Mouse (Mus musculus) left cerebral cortex, postnatal 14 days (tissue): ENCODE results near the gene Ppp1r27. TPM values are rescaled to one million over a fixed set of nuclear protein-coding genes. Genes with fewer than 3 reads are reported as not detected.
A peak's percentile ranks its signal among the peaks of the same experiment; 100 is the strongest.
"Not testable (repeated sequence)": the region's sequence is repeated elsewhere in the genome, so short reads cannot be mapped to it uniquely, and the experiment has no call there.

Experiments
- DNase-seq, 2 experiments: peaks; one replicate each; pipeline ENCODE4 v3.0.0; 2021 to 2022; ENCODE audit warnings: low spot score in 2 of 2, mixed read lengths in 1 of 2
- intact Hi-C: fragments of 180-260 bp; cut with DNase I; formaldehyde crosslinking; loops from one replicate; pipeline ENCODE4 v1.15.1; 2025
- total RNA-seq, 2 experiments: library from RNA; stranded (reverse); gene quantifications; 2 replicates each; pipeline ENCODE4 v1.2.3; 2021

Gene Ppp1r27
- total RNA-seq, 2 experiments from 2014 or later: not detected

DNA sequence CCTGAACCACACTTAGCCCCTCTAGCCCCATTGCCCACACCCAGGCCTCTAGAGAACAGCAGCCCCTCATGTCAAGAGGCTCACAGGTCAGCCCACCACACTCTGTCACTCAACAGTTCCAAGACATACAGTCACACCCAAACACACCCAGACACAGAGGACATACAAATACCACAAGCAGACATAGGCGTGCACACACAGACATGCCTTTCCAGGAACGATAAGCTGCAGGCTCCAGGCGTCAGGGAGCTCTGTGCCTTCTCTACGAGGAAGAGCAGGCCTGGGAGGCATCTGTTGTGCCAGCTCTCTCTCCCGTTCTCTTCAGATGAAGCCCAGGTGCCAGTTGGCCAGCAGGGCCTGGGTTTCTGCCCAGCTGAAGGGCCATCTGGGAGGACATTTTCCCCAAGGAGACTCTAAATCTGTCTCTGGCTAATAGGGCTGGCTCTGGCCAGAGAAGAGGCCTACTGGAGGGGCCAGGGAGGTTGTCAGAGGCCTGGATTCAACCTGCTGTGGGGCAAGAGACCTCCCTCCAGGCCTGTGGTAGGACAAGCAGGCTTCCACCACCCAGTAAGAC lies 29.9 kb downstream of the Ppp1r27 start:
- intact Hi-C loops: no loop called here
- no peak for DNase-seq

DNA sequence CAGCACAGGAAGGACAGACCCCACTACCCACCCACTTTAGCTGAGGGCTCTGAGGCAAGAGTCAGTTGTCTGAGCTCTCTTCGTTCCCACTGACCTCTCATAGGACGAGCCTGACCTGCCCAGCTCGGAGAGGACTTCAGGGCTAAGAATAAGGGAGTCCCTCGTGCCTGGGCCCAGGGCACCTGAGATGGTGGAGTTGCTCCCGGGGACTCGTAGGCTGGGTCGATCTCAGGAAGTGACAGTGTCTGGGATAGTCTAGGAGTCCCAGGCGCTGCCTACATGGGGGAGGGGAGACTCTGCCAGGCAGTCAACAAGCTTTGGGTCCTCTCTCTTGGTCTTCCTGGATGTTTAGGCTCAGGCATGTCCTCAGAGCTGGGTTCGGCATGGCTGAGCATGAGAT lies 30.4 kb downstream of the Ppp1r27 start:
- intact Hi-C loops: no loop called here
- DNase-seq: no peak

DNA sequence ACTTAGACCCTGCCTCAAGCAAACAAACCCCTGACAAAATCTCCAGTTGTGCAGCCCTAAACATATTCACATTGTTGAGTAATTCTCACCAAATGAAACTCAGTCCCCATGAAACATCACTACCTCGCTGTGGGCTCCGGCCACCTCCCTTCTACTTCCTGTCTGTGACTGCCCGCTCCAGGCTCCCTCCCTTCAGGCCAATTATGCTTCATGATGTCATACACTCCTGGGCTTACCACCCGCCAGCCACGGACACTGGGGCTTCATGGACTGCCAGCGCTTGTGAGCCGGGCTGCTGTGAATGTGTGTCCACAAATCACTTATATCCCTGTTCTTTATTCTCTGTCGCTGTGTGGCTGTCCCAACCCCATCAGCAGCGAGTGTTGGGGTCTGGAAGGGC lies 31.2 kb downstream of the Ppp1r27 start:
- DNase-seq: peak in 1 of 2 experiments; percentile 25
- intact Hi-C loops: loop anchor here (5.0 to 10.0 kb wide), 3 partner anchors 53 to 255 kb away; partner anchors contain the start of genes P4hb and Pcyt2

DNA sequence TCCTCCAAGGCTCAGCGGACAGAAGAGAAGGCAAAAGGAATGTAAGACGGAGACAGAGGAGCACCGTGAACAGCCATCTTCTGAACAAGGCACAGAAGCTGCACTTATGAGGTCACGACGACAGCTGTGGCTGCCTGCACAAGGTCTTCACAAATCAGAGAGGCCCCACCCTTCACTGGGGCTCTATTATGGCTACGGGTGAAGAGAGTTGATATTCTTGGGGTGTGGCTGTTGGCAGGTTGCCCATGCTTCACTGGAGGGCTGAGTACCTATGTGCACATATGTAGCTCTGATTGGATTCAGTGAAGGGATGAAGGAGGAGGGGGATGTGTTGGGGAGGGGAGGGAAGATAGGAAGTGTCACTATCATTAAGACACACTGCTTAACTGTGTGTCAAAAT lies 32.4 kb downstream of the Ppp1r27 start:
- intact Hi-C loops: loop anchor here (5.0 to 10.0 kb wide), 3 partner anchors 54 to 256 kb away; partner anchors contain the start of genes P4hb and Pcyt2
- no peak for DNase-seq

DNA sequence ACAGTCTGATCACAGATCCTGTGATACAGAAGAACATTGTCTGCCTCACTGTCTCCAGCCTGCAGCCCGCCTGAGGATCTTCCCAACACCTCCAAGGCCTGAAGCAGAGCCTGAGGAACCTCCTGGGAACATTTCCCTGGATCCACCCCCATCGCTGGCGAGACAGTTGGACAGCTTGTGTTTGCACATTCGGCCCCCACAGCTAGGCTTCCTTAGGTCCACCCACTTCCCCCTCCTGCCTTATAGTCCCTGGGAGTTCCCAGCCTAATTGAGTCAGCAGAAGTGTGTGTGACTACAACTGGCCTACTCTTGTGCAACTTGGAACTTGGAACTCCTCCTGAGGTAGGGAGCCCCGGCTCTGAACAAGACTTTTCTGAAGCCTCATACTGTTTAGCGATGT lies 32.9 kb downstream of the Ppp1r27 start:
- intact Hi-C loops: loop anchor here (5.0 to 10.0 kb wide), 3 partner anchors 54 to 257 kb away; partner anchors contain the start of genes P4hb and Pcyt2
- peak; percentile 82 to 89 for DNase-seq

DNA sequence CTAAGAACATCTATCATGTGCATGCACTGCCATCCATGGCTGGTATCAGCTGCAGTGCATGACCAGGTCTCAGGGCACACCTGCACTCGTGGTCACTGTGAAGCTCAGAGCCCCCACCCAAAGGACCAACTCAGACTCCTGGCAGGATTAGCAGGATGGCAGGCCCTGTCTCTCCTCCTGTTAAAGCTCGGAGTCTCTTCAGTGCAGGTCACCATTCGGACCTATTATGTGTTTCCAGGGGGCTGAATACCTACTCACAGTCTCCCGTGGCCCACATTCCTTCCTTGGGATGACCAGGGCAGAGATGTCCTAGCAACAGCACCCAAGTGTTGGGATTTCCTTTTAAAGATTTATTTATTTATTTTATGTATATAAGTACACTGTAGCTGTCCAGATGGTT lies 33.8 kb downstream of the Ppp1r27 start:
- DNase-seq: no peak
- intact Hi-C loops: loop anchor here (5.0 to 10.0 kb wide), 3 partner anchors 55 to 258 kb away; partner anchors contain the start of genes P4hb and Pcyt2

DNA sequence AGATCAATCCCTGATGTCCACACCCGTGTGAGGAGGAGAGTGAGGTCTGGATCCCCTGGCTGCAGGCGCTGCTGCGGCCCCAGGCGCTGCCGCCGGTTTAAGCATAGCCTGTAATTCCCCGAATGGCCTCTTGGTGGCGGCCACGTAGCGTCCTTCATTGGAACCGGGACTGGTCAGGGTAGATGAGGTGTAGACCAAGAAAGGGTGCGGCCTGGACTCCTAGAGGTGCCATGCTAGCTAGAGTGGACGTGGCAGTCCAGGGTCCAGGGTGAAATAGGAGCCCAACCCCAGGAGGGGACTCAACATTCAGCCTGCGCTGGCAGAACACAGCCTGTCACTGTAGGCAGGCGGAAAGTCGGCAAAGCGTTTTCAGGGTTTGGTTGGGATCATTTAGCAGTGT lies 35.3 kb downstream of the Ppp1r27 start:
- intact Hi-C loops: loop anchor here (5.0 to 10.0 kb wide), 3 partner anchors 57 to 259 kb away; partner anchors contain the start of genes P4hb and Pcyt2
- peak; percentile 77 to 88 for DNase-seq

DNA sequence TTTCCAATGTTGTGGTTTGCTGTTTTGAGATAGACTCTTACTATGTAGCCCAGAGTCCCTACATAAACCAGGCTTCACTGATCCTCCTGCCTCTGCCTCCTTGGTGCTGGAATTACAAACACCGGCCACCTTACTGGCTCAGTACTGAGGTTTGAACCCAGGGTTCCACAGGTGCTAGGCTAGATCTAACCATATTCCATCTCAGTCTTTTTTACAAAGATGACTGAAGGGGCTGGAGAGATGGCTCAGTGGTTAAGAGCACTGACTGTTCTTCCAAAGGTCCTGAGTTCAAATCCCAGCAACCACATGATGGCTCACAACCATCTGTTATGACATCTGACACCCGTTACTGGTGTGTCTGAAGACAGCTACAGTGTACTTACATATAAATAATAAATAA lies 36.7 kb downstream of the Ppp1r27 start:
- DNase-seq: not testable (repeated sequence)
- intact Hi-C loops: loop anchor here (10.0 kb wide), 1 partner anchor 261 kb away; no protein-coding TSS in a partner anchor

DNA sequence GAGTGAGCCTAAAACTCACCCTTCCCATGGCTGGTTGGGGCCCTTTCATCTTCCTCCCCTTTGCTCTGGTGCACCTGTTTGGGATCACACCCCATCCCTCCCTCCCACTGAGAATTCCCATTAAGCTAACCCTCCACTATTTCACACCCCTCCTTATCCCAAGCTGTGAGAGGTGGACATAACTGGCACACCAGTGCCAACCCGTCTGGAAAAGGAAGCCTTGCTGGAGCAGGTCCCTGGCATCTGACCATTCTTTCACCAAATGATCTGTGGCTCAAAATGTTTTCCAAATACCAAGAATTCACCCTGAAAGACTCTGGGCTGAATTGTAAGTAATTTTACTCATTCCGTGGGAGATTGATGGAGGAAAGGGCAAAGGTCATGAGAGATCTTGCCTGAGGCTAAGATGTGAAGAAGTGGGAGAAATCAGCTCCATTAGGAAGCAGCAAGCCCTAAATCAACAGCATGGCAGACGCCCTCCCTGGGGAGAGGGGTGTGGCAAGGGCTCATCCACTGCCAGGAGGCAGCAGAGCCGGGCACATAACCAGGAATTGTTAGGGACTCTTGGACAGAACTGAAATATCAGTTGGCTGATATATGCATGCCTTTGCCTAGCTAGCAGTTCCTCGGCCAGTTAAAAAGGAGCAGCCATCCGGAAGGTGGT lies 38.0 kb downstream of the Ppp1r27 start:
- intact Hi-C loops: loop anchor here (10.0 kb wide), 1 partner anchor 262 kb away; no protein-coding TSS in a partner anchor
- DNase-seq: no peak

DNA sequence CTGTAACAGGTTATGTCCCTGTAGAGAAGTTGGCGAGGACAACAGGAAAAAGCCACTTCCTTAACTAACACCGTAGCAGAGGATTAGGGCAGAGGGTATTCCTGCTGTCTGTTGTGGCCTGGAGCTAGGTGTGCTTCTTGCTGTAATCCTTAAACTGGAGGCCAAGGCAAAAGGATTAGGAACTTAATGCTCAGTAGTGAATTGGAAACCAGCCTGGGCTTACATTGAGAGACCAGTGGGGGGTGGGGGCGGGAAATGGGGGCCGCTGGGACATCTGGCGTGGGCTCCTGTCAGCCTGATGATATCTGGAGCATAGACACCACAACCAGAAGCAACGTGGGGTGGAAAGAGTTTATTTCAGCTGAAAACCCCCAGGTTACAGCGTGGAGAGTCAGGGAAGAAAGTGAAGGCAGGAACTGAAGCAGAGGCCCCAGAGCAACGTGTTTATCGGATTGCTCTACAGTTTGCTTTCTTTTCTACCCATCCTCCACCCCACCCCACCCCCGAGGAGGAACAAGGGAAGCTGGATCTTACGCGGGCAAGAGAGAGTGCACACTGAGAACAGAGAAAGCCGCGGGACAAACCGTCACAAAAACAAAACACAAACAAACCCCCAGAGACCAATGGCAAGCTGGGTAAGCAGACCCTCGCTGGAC lies 40.4 kb downstream of the Ppp1r27 start:
- no peak for DNase-seq
- intact Hi-C loops: loop anchor here (10.0 kb wide), 1 partner anchor 264 kb away; no protein-coding TSS in a partner anchor

DNA sequence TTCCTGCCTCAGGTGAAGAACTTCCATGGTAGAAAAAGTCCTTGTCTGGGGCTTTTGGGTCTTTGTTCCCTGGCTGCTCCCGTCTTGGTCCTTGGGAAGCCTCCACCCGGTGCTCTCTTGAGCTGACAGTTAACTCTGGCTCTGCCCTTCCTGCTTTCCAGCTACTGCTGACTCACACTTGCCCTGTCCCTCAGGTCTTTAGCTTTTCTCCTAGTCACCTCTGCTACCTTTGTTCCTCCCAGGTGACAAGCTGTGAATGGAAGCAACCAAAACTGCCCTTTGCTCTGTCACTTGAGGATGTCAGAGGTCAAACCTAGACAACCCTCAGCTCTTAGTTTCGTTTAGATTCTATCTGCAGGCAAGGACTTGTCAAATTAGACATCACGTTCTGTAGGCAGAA lies 41.0 kb downstream of the Ppp1r27 start:
- no peak for DNase-seq
- intact Hi-C loops: loop anchor here (10.0 kb wide), 1 partner anchor 265 kb away; no protein-coding TSS in a partner anchor

DNA sequence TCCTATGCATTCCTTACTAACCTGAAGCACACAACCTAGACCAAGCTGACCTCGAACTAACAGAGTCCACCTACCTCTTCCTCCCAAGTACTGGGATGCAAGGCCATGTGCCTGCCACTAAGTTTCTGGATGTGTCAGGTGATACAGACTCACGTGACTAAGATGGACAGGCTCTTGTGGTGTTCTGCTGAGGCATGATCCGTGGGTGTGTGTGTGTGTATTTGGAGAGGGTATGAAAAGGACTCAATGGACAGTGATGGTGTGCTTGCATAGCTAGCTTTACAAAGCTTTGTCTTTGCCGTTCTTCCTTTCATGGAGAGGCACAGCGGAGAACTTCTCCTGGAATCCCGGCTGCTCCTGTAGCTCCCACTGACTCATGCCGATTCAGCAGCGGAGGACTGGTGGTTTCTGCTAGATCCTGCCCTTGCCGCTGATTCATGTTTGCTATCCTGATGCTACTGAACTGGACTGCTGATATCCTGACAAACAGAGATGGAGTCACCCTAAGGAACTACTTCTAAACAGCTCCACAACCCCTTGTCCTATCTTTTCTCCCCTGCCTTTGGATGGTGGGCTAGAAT lies 42.6 kb downstream of the Ppp1r27 start:
- DNase-seq: no peak

DNA sequence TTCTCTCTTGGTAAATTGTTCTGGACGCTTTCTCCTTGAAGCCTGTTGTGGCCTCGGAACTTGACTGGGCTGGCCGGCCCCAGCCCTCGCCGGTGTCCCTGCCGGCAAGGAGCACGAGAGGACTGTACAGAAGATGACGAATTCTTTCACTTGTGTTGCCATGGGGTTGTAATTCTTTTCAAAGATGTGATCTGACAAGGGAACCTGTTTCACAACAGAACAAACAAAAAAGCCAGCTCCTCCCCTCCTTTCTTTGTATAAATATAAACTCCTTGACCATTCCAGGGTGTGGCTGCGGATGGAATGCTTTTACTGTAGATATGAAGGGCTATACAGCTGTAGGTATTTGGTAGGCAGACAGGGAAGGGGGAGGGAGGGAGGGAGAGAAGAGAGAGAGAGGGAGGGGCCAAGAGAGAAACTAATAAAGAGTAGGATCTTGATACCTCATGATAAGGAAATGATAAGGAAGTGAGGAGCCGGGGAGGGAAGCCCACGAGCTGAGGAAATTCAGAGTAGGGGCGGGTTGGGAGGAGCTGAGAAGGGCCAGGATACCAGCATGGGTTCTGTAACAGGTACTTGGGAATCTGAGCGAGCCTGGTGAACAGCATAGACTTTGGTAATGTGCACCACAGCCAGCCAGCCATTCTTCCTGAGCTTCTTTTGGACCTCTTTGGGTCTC lies 43.2 kb downstream of the Ppp1r27 start:
- intact Hi-C loops: no loop called here
- no peak for DNase-seq

More for the DNA sequence above, 42.6 kb downstream of the Ppp1r27 start:
- intact Hi-C loops: no loop called here

DNA sequence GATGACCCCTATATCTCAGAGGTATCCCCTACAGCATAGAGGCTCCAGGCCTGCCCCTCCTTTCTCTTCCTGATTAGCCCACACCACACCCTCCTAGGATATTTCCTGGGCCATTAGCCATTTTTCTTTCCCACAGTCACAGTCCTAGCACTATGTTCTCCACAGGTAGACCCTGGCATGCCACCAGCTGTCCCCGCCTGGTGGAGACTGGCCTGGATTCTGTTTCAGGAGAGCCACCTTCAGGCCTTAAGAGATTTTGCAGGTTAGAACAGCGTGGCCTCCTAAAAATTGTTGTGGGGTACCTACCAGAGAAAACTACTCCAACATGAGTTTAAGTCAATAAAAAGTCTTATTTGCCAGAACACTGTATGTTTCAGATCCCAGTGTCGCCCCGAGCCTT lies 44.0 kb downstream of the Ppp1r27 start:
- intact Hi-C loops: no loop called here
- no peak for DNase-seq

DNA sequence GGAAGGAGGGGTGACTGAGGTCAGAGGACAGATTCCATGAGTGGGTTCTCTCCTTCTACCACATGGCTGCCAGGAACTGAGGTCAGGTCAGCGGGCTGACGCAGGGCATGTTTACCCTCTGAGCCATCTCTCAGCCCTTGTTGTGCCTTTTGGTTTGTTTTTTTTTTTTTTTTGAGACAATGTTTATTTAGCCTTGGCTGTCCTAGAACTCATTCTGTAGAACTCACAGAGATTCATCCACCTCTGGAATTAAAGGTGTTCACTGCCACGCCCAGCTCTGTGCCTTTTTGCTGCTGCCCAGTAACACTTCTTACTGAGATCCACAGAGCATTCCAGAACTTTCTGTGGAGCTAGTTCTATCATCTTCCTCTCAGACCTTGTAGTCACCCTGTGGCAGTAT lies 45.3 kb downstream of the Ppp1r27 start:
- intact Hi-C loops: no loop called here
- no peak for DNase-seq

DNA sequence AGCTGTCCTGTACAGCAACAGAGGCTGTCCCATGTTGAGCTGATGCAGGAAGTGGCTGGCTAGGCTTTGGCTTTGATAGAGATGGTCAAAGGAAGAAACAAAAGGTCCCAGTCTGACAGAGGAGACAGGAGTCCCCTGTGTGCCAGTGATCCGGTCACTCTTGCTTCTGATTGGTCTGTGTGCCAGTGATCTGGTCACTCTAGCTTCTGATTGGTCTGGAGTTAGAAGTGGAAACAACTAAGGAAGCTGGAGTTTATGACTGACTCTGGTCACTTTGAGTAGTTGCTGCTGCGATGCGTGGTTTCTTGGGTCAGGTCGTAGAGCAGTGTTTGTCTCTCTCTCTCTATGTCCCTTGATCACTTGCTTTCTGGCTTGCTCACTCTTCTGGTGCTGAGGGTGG lies 49.2 kb downstream of the Ppp1r27 start:
- intact Hi-C loops: no loop called here
- no peak for DNase-seq

DNA sequence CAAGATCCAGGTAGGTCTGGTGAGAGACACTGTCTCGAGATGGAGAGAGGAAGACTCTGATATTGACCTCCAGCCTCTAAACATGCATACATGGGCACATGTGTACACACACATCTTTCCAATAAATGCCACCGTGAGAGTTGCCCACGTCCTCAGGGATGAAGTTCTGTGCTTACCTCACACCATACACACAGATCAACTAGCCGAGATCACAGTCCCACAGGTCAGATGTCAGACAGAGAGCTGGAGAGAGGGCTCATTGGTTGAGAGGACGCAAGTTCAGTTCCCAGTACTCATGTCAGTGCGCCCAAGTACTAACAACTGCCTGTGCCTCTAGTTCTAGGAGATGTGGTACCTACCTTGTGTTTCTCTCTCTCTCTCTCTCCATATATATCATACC lies 49.9 kb downstream of the Ppp1r27 start:
- DNase-seq: no peak
- intact Hi-C loops: no loop called here

DNA sequence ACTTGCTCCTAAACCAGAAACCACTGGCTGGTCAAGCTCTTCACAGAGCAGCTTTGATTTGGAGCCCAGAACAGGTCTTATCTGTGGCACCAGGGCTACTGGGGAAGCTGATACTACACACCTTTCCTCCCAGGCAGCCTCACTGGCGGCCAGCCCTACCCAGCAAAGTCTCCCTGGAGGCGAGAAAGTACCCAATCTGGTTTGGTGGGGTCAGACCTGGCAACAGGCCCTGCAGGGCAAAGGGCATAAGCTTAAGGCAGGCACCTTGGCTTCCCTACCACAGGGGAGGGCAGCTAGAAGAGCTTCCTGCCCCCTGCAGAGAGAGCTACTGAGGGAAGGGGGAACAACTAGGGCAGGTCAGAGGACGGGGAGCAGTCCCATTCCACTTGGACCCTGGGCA lies 50.6 kb downstream of the Ppp1r27 start:
- intact Hi-C loops: no loop called here
- no peak for DNase-seq
